12 mouse cellular contexts compared by ENCODE assay signal in genomic region chr14:105631681-105632031, GRCm38 (mm10).
A peak's percentile ranks its signal among the peaks of the same experiment; 100 is the strongest.
DNase-seq lines count a peak whose midpoint lies in the region; ATAC-seq lines count a peak whose summit lies in the region.
"Had no signal": no experiment of that assay in that cellular context is flagged by ENCODE, and none has a peak within 500 bp of the region (broad histone marks: within the 10 kb centered on the region; RNA-seq: fewer than 3 reads in every experiment).

No protein-coding gene starts in this region.

- H3K9me3 ChIP-seq in midbrain, embryonic 13.5 days = no peaks in the 10 kb centered on the region
- no peaks in the 10 kb centered on the region for H3K9me3 ChIP-seq in midbrain, embryonic 11.5 days (ENCODE audit: control insufficient read depth, low read length)
- no peaks in the 10 kb centered on the region for H3K9me3 ChIP-seq in hindbrain, embryonic 16.5 days (ENCODE audit: control insufficient read depth, low read length)
- H3K9me3 ChIP-seq in midbrain, embryonic 15.5 days = no peaks in the 10 kb centered on the region
- no peaks in the 10 kb centered on the region for H3K9me3 ChIP-seq in limb, embryonic 10.5 days (replicated peaks)
- H3K9me3 ChIP-seq in kidney, embryonic 14.5 days (ENCODE audit: control insufficient read depth, low read length) = no peaks in the 10 kb centered on the region

- H3K4me1 ChIP-seq in midbrain, embryonic 13.5 days (replicated peaks) = peaks cover 23% of the 10 kb centered on the region
- H3K4me1 ChIP-seq in midbrain, embryonic 11.5 days (ENCODE audit: control insufficient read depth, insufficient read depth, low read length) = peaks cover 6% of the 10 kb centered on the region
- peaks cover 12% of the 10 kb centered on the region for H3K4me1 ChIP-seq in hindbrain, embryonic 16.5 days (ENCODE audit: control insufficient read depth, insufficient read depth, low read depth, low read length)
- peaks cover 22% of the 10 kb centered on the region for H3K4me1 ChIP-seq in midbrain, embryonic 15.5 days
- peaks cover 20% of the 10 kb centered on the region for H3K4me1 ChIP-seq in limb, embryonic 10.5 days
- 0 out of 2 replicates have a peak, but pooled peaks cover 4% of the 10 kb centered on the region for H3K4me1 ChIP-seq in kidney, embryonic 14.5 days (ENCODE audit: control insufficient read depth, insufficient read depth, low read length)

- no peaks in the 10 kb centered on the region for H3K36me3 ChIP-seq in midbrain, embryonic 13.5 days
- H3K36me3 ChIP-seq in midbrain, embryonic 11.5 days (ENCODE audit: control insufficient read depth, insufficient read depth, low read length) = no peaks in the 10 kb centered on the region
- H3K36me3 ChIP-seq in hindbrain, embryonic 16.5 days (ENCODE audit: control insufficient read depth, insufficient read depth, low read length) = no peaks in the 10 kb centered on the region
- H3K36me3 ChIP-seq in midbrain, embryonic 15.5 days (replicated peaks) = no peaks in the 10 kb centered on the region
- no peaks in the 10 kb centered on the region for H3K36me3 ChIP-seq in limb, embryonic 10.5 days
- no peaks in the 10 kb centered on the region for H3K36me3 ChIP-seq in kidney, embryonic 14.5 days (ENCODE audit: control insufficient read depth, insufficient read depth, low read length)

- 43% methylated on average over 5 of the region's 5 CpGs for WGBS in midbrain, embryonic 13.5 days
- whole genome bisulfite sequencing in midbrain, embryonic 11.5 days = 70% methylated on average over 5 of the region's 5 CpGs
- WGBS in hindbrain, embryonic 16.5 days = 34% methylated on average over 5 of the region's 5 CpGs
- WGBS in midbrain, embryonic 15.5 days = 35% methylated on average over 5 of the region's 5 CpGs
- 95% methylated on average over 5 of the region's 5 CpGs for WGBS in limb, embryonic 10.5 days
- 91% methylated on average over 5 of the region's 5 CpGs for WGBS in kidney, embryonic 14.5 days

- H3K27me3 ChIP-seq in midbrain, embryonic 13.5 days = no peaks in the 10 kb centered on the region
- no peaks in the 10 kb centered on the region for H3K27me3 ChIP-seq in midbrain, embryonic 11.5 days (ENCODE audit: control insufficient read depth, insufficient read depth, low read length)
- no peaks in the 10 kb centered on the region for H3K27me3 ChIP-seq in hindbrain, embryonic 16.5 days (replicated peaks; ENCODE audit: control insufficient read depth, insufficient read depth, low read length)
- H3K27me3 ChIP-seq in midbrain, embryonic 15.5 days (replicated peaks) = no peaks in the 10 kb centered on the region
- no peaks in the 10 kb centered on the region for H3K27me3 ChIP-seq in limb, embryonic 10.5 days (ENCODE audit: low read depth, poor library complexity, severe bottlenecking)
- H3K27me3 ChIP-seq in kidney, embryonic 14.5 days (ENCODE audit: control insufficient read depth, insufficient read depth, low read length) = no peaks in the 10 kb centered on the region
- H3K27me3 ChIP-seq: CH12.LX had no signal

- peak overlapping the region; percentile 37 for H3K4me2 ChIP-seq in midbrain, embryonic 13.5 days (replicated peaks)
- H3K4me2 ChIP-seq in midbrain, embryonic 11.5 days = no peak overlapping the region
- H3K4me2 ChIP-seq in hindbrain, embryonic 16.5 days (ENCODE audit: low read length) = peak overlapping the region; percentile 48; the same call in 1 of the 2 replicates
- H3K4me2 ChIP-seq in midbrain, embryonic 15.5 days = peak overlapping the region; percentile 29
- H3K4me2 ChIP-seq in kidney, embryonic 14.5 days (replicated peaks; ENCODE audit: low read depth, low read length) = no peak overlapping the region

- no peak overlapping the region for H3K9ac ChIP-seq in midbrain, embryonic 13.5 days (replicated peaks)
- no peak overlapping the region for H3K9ac ChIP-seq in midbrain, embryonic 11.5 days (ENCODE audit: low read length)
- no peak overlapping the region; the same call in 1 of the 2 replicates for H3K9ac ChIP-seq in hindbrain, embryonic 16.5 days (ENCODE audit: low read depth, low read length)
- H3K9ac ChIP-seq in midbrain, embryonic 15.5 days = no peak overlapping the region
- H3K9ac ChIP-seq in kidney, embryonic 14.5 days (ENCODE audit: low read depth, low read length) = no peak overlapping the region

- H3K4me3 ChIP-seq in midbrain, embryonic 13.5 days (replicated peaks) = no peak overlapping the region
- H3K4me3 ChIP-seq in midbrain, embryonic 11.5 days (ENCODE audit: low read depth, low read length) = no peak overlapping the region
- no peak overlapping the region for H3K4me3 ChIP-seq in hindbrain, embryonic 16.5 days (ENCODE audit: low read length)
- no peak overlapping the region for H3K4me3 ChIP-seq in midbrain, embryonic 15.5 days
- no peak overlapping the region for H3K4me3 ChIP-seq in limb, embryonic 10.5 days
- no peak overlapping the region for H3K4me3 ChIP-seq in kidney, embryonic 14.5 days (ENCODE audit: low read length)

- peak; percentile 69 for ATAC-seq in midbrain, embryonic 13.5 days
- ATAC-seq in midbrain, embryonic 11.5 days (ENCODE audit: low FRiP score) = no peak
- ATAC-seq in hindbrain, embryonic 16.5 days = peak; percentile 77
- ATAC-seq in midbrain, embryonic 15.5 days (replicated peaks) = peak; percentile 79
- ATAC-seq in kidney, embryonic 14.5 days (ENCODE audit: low FRiP score, low TSS enrichment) = no peak

- H3K27ac ChIP-seq in midbrain, embryonic 13.5 days = peak overlapping the region; percentile 86
- no peak overlapping the region; the same call in 1 of the 2 replicates for H3K27ac ChIP-seq in midbrain, embryonic 11.5 days (ENCODE audit: low read depth, low read length)
- H3K27ac ChIP-seq in hindbrain, embryonic 16.5 days (ENCODE audit: low read depth, low read length) = peak overlapping the region; percentile 76
- peak overlapping the region; percentile 82 for H3K27ac ChIP-seq in midbrain, embryonic 15.5 days
- no peak overlapping the region for H3K27ac ChIP-seq in limb, embryonic 10.5 days
- no peak overlapping the region for H3K27ac ChIP-seq in kidney, embryonic 14.5 days (ENCODE audit: low read depth, low read length)
- H3K27ac ChIP-seq: stomach, postnatal 0 days had no signal

- no peak for DNase-seq in midbrain, embryonic 11.5 days (ENCODE audit: low spot score, missing footprints)
- no peak for DNase-seq in limb, embryonic 10.5 days (ENCODE audit: low spot score)
- DNase-seq in gastrocnemius, adult 18-20 months (ENCODE audit: low spot score) = no peak
- DNase-seq in gastrocnemius, postnatal 4 days (ENCODE audit: low spot score in 2 of 2) = no peak
- DNase-seq: embryo, embryonic 11 days; kidney, postnatal 10 days had no signal

Comparison
In these comparisons a context has a peak if more than half of its experiments do, and no peak if none do; other contexts are left out.
1. ATAC-seq: peak in midbrain, embryonic 13.5 days (single experiment), hindbrain, embryonic 16.5 days (single experiment) and midbrain, embryonic 15.5 days (single experiment); none in midbrain, embryonic 11.5 days (single experiment) and kidney, embryonic 14.5 days (single experiment).
2. H3K27ac ChIP-seq: peak in midbrain, embryonic 13.5 days (single experiment), hindbrain, embryonic 16.5 days (single experiment) and midbrain, embryonic 15.5 days (single experiment); none in midbrain, embryonic 11.5 days (single experiment), limb, embryonic 10.5 days (single experiment) and kidney, embryonic 14.5 days (single experiment).
3. H3K4me2 ChIP-seq: peak in midbrain, embryonic 13.5 days (single experiment), hindbrain, embryonic 16.5 days (single experiment) and midbrain, embryonic 15.5 days (single experiment); none in midbrain, embryonic 11.5 days (single experiment) and kidney, embryonic 14.5 days (single experiment).